Mouse (Mus musculus): ENCODE measurements around the gene Ugt1a5.

The Ugt1a5 gene

DNA sequence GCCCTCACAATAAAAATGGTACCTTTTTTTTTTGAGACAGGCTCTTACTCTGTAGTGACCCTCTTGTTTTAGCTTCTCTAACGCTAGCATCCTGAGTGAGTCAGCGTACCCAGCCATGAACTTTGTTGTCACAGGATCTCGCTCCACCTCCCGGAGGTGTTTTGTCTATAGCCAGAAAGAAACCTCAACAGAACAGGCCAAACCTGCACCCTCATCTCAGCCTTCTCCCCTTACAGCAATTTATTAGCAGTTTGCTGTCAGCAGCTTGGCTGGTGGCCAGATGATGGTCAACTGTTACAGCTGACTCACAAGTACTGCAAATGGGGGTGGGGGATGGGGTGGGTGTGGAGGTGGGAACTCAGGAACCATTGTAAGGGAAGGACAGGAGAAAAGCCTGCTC, 96.4 kb downstream of the Ugt1a5 start:
- no peak for DNase-seq (ENCODE audit: low read depth)

DNA sequence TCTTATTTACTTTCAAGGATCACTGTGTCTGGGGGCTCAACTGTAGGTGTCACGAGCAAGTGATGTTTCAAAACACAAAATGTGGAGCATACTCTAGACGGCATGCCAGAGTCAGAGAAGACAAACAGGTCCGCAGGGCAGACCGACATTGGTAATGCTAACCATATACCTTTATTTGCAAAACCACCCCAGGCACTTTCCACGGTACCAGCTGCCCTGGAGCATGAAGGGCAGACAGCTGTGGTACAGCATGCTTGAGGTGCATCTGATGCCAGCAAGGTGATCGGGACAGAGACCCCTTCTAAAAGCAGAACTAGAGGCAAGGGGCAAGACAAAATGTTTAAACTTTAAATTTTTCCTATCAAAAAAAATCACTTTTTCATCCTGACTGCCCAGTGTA, 97.1 kb downstream of the Ugt1a5 start:
- no peak for DNase-seq (ENCODE audit: low read depth)

DNA sequence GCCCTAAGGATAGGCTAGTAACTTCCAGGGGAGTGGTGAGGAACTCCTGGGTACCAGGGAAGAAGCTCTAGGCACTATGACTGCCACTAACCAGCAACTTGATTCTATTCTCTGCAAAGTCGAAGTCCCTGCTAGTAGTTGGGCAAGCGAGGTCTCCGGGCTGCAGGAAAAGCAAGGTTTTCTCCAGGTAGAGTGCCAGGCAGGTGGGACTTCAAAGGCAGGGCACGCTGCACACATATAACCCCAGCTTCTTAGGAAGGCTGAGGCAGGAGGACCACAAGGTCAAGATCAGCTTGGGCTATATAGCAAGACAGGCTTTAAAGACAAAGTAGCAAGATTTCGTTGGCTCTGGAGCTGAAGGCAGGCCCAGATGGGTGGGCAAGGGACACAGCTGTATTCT, 98.0 kb downstream of the Ugt1a5 start:
- no peak for DNase-seq (ENCODE audit: low read depth)

DNA sequence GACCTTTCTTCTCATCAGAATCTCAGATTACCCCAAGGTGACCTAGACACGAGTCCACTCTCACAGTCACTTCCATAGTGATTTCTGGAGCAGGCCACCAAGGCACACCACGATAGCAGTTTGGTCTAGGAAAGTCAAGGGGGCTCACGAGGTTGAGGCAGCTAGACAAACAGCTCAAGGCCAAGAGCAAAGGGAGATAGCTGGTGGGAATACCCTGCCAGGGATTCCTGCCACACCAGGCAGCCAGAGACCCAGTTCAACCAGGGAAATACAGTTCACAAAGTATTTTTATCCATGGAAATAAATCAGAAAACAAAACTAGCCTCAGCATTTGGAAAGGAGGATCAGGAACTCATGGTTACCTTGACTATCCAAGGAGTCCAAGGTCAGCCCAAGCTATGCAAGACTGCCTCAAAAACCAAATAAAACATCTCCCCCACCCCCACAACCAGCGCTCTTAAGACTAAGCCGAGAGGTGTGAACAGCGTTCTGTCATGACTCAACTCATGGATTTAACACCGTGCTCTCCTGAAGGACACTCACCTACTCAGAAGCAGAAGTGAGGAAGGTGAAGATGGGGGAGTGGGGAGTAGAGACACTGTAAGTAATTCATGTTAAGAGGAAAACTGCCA, 98.5 kb downstream of the Ugt1a5 start:
- no peak for DNase-seq (ENCODE audit: low read depth)

DNA sequence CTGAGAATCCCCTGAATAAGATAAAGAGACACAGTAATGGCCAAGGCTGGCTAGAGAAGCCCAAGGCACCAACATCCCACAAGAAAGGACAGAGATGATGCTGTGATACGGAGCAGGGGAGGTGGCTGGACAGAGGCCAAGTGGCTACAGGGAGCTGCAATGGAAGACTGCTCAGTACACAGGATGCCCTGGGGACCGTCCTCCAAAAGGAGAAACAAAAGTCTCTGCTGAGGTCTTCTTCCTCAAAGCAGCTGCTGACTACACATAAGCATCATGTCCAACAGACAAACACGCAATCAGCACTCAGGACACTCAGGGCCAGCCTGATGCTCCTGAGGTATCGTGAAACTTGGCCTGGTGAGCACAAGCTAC, 99.0 kb downstream of the Ugt1a5 start:
- no peak for DNase-seq (ENCODE audit: low read depth)

DNA sequence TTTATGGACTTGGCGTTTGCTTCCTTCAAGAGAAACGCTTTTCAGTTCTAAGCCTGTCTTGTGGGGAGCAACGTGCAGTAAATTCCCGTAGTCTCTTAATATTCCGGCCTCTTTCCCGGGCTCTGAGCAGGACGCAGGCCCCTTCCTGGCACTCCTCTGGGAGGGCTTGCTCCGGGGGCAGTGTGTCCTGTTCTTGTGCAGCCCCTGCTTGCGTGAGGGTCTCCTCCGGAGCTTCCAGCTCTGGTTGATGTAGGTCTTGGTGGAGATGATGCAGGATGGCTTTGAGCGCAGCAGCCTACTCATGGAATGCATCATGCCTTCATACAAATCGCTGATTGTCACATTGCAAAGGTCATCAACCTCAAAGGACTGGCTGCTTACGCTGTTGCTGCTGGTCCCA, 100.3 kb downstream of the Ugt1a5 start:
- no peak for DNase-seq (ENCODE audit: low read depth)

DNA sequence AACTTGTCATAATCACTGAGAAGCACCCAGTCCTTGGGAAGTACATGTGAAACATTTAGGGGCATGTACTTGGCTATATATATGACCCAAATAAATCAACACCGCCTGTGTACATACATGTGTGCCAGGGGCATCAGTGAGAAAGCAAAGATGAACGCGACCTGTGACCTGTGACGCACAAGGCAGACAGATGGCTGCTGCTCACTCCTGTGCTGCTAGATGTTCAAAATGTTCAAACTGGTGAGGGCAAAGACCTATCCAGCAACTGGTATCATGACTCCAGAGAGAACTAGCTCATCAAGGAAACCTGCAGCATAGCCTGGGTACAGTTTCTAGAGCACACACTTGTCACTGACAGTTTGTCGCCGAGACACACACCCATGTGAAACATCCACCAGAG, 101.7 kb downstream of the Ugt1a5 start:
- DNase-seq (ENCODE audit: low read depth), result no peak

DNA sequence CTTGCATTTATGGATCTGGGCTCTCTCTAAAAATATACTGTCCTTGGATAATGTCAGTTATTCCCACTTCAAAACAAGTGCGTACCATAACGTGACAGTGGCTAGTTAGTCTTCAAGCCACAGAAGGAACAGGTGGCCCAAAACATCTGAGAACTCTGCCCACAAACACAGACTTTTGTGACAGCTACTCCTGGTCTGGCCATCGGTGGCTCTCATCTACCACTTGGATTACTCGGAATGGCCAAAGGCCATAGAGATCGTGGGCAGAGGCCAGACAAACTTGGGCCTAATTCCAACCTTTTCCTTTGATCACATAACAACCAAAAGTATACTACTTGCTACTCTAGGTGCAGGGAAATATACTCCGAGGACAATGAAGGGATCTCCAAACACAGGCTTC, 102.3 kb downstream of the Ugt1a5 start:
- DNase-seq (ENCODE audit: low read depth), result no peak
